Mouse (Mus musculus) lung, embryonic 15.5 days (tissue): ENCODE results near the gene Unc119b. TPM values are rescaled to one million over a fixed set of nuclear protein-coding genes. Genes with fewer than 3 reads are reported as not detected.
"Not testable (repeated sequence)": the region's sequence is repeated elsewhere in the genome, so short reads cannot be mapped to it uniquely, and the experiment has no call there.

Source experiments
- ATAC-seq: fragments of 200-750 bp; cut with Nextera tagmentation; 2 replicates; pipeline ENCODE4 v1.8.0; 2017; ENCODE audit warnings: moderate number of reproducible peaks, borderline replicate concordance; ENCODE audit not compliant: low FRiP score, low TSS enrichment; ENCODE audit errors: extremely low read depth
- H3K27ac ChIP-seq: fragments of 300-500 bp; sonication (generic); 2 replicates; pipeline ENCODE4 v1.5.1; 2015; ENCODE audit warnings: moderate library complexity, mild to moderate bottlenecking, inconsistent platforms
- H3K27me3 ChIP-seq: fragments of 300-500 bp; sonication (generic); 2 replicates; pipeline ENCODE4 v1.6.1; 2015; ENCODE audit warnings: inconsistent platforms
- H3K36me3 ChIP-seq: fragments of 300-500 bp; sonication (generic); 2 replicates; pipeline ENCODE4 v1.6.1; 2015; ENCODE audit warnings: inconsistent platforms
- H3K4me1 ChIP-seq: fragments of 300-500 bp; sonication (generic); 2 replicates; pipeline ENCODE4 v1.6.1; 2015; ENCODE audit warnings: inconsistent platforms
- H3K4me2 ChIP-seq: fragments of 300-500 bp; sonication (generic); 2 replicates; pipeline ENCODE4 v1.6.1; 2015; ENCODE audit warnings: inconsistent platforms, mild to moderate bottlenecking, moderate library complexity
- H3K4me3 ChIP-seq: fragments of 300-500 bp; sonication (generic); 2 replicates; pipeline ENCODE4 v1.5.1; 2015; ENCODE audit warnings: mild to moderate bottlenecking, inconsistent platforms
- H3K9ac ChIP-seq: fragments of 300-500 bp; sonication (generic); 2 replicates; pipeline ENCODE4 v1.6.1; 2015; ENCODE audit warnings: inconsistent platforms
- H3K9me3 ChIP-seq: fragments of 300-500 bp; sonication (generic); 2 replicates; pipeline ENCODE4 v1.6.1; 2016; ENCODE audit warnings: inconsistent platforms
- WGBS: fragments of 180-500 bp; shearing (Covaris S2); methylation state at CpG from one replicate; pipeline ENCODE4 v1.1.7; 2015; 5-methylcytosine and 5-hydroxymethylcytosine counted together
- polyA plus RNA-seq: library from polyadenylated mRNA; unstranded; fragments of >200 nt; fragmentation: Nextera tagmentation; extraction: Ambion mirVana; gene quantifications from 2 replicates; pipeline ENCODE4 v1.2.1, GENCODE M21; 2015

Unc119b gene
- polyA plus RNA-seq, 1 experiment from 2014 or later = 41.0 TPM

DNA sequence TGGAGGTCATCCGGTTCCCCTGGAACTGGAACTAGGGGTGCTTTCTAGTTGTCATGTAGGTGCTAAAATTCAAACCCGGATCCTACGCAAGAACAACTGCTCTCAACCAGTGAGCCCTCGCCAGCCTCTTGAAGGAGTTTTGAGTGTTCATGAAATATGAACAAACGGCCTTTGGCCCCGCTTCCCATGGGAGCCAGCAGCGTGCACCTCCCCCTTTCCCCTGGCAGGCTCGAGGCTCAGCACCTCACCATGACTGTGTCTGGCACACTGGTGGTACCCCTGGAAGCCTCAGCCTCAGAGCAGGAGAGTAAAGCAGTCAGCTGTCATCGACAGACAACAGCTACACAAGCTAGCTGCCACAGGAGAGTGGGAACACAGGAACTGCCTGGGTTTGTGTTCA, 34.8 kb downstream of the Unc119b start:
- Histone ChIP-seq H3K9ac (no peak overlapping the region), H3K9me3 (no peaks in the 10 kb centered on the region), H3K4me1 (no peaks in the 10 kb centered on the region), H3K27ac (no peak overlapping the region), H3K27me3 (no peaks in the 10 kb centered on the region), H3K4me3 (no peak overlapping the region), H3K4me2 (no peak overlapping the region), H3K36me3 (peaks cover 57% of the 10 kb centered on the region)
- 64% methylated on average over 9 of the region's 9 CpGs for WGBS
- no peak for ATAC-seq

DNA sequence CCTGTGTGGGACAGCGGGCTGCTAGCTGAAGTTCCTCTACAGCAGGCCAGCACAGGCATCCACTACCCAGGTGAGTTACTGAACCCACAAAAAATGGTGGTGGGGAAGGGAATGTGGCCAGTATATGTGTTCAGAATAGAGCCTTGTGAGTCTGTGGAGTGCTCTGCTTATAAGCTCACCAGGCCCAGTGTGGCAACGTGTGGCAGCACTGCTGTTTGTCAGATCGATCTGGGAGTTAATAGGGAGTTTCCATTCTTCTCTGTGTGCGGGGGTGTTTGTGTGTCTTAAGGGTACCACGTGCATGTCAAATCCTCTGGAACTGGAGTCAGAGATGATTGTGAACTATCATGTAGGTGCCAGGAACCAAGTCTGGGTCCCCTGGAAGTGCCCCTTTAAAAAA, 35.2 kb downstream of the Unc119b start:
- ATAC-seq = no peak
- H3K36me3 ChIP-seq = peaks cover 62% of the 10 kb centered on the region
- H3K9me3 ChIP-seq = no peaks in the 10 kb centered on the region
- no peaks in the 10 kb centered on the region for H3K27me3 ChIP-seq
- H3K4me3 ChIP-seq = no peak overlapping the region
- H3K9ac ChIP-seq = no peak overlapping the region
- no peak overlapping the region for H3K27ac ChIP-seq
- 77% methylated on average over 5 of the region's 5 CpGs for WGBS
- no peak overlapping the region for H3K4me2 ChIP-seq
- H3K4me1 ChIP-seq = no peaks in the 10 kb centered on the region

DNA sequence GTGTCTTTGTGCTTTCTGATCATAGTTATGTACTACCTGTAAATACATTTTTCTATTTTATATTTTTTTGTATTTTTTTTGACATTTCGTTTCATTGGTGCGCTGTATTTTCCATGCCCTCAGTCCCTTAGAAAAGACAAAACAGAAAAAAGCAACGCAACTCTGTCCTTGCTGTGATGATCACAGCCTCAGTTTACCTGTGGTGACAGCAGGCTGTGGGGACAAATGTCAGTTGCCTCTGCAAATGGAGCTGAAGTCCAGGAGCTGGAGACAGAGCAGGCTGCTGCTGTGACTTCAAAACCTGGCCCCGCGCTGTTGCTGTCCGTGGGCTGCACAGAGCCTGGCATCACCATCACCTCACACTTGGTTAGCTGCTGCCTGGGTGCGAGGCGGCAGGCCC, 36.6 kb downstream of the Unc119b start, which contains the start of gene Gm10401:
TSS of gene Gm10401 (minus strand) at position 101 of the 400 bp plus-strand sequence.
- no peak for ATAC-seq

DNA sequence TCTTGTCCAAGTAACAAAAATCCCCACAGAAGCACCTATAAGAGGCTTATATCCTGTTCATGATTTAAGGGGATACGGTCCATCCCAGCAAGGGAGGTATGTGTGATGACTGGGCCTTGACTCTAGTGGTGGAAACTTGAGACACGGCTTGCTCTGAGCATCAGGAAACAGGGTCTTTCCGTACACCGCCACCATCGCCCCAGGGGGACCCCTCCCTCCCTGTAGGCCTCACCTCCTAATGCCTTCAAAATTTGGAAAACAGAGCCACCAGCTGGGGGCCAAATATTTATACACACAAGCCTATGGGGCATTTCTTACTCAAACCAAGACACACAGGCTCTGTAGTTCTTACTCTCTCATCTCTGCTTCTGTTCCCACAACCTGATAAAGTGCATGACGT, 43.0 kb downstream of the Unc119b start:
- peaks cover 3% of the 10 kb centered on the region; the same call in 1 of the 2 replicates for H3K9me3 ChIP-seq
- WGBS = 90% methylated on average over 6 of the region's 6 CpGs
- peaks cover 79% of the 10 kb centered on the region for H3K36me3 ChIP-seq
- no peaks in the 10 kb centered on the region for H3K27me3 ChIP-seq
- H3K4me3 ChIP-seq = no peak overlapping the region
- H3K9ac ChIP-seq = no peak overlapping the region
- no peak overlapping the region for H3K4me2 ChIP-seq
- H3K27ac ChIP-seq = no peak overlapping the region
- H3K4me1 ChIP-seq = no peaks in the 10 kb centered on the region
- ATAC-seq = no peak

More for the DNA sequence above, 36.6 kb downstream of the Unc119b start, which contains the start of gene Gm10401:
- Histone ChIP-seq H3K27ac (no peak within 1 kb of the TSS), H3K9me3 (no peaks in the 10 kb centered on the region), H3K4me3 (no peak within 1 kb of the TSS), H3K27me3 (no peaks in the 10 kb centered on the region), H3K4me2 (no peak within 1 kb of the TSS), H3K9ac (no peak within 1 kb of the TSS), H3K4me1 (no peaks in the 10 kb centered on the region), H3K36me3 (peaks cover 69% of the 10 kb centered on the region)
- 93% methylated on average over 8 of the region's 8 CpGs for WGBS

DNA sequence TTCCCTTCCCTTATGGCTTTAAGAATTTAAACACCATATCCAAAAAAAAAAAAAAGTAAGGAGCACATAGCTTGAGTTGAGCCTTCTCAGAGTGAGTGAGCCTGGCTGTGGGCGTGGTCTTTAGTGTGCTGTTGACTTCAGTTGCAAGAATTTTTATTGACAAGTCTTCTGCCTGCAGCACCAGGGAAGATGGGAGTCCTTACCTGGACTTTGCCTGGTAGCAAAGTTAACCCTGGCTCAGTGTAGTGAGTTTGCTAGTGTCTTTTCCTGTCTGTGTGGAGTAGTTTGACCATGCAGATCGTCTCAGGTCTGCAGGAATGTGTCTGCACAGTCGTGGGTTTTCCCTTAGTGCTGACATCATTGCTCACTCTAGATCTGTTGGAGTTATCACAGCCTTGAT, 43.8 kb downstream of the Unc119b start:
- 67% methylated on average over 3 of the region's 3 CpGs for WGBS
- no peaks in the 10 kb centered on the region for H3K27me3 ChIP-seq
- H3K9ac ChIP-seq = no peak overlapping the region
- ATAC-seq = no peak
- H3K27ac ChIP-seq = no peak overlapping the region
- H3K9me3 ChIP-seq = peaks cover 3% of the 10 kb centered on the region; the same call in 1 of the 2 replicates
- no peak overlapping the region for H3K4me2 ChIP-seq
- no peak overlapping the region for H3K4me3 ChIP-seq
- H3K4me1 ChIP-seq = no peaks in the 10 kb centered on the region
- H3K36me3 ChIP-seq = peaks cover 79% of the 10 kb centered on the region

DNA sequence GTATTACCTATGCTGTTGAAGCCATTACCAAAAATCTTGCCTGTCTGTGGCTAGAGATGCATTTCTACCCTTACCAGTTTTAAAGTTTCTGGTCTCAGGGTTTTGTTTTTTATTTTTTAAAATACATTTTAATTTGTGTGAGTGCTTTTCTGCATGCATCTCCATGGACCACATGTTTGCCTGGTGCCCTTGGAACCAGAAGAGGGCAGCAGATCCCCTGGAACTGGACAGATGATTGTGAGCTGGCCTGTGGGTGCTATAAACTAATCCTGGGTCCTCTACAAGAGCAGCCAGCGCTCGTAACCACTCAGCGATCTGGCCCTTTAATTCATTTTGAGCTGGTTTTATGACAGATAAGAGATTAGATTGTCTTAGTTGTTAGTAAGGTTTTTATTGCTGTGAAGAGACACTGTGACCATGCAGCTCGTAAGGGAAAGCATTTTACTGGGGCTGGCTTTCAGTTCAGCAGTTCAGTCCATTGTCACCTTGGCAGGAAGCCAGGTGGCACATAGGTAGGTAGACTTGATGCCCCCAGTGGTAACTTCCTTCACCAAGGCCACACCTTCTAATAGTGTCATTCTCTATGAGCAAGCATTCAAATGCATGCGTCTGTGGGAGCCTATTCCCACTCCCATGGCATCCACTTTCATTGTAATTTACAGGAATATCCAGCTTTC, 45.0 kb downstream of the Unc119b start:
- H3K27ac ChIP-seq = no peak overlapping the region
- no peak overlapping the region for H3K4me2 ChIP-seq
- no peaks in the 10 kb centered on the region for H3K27me3 ChIP-seq
- no peak overlapping the region for H3K9ac ChIP-seq
- H3K36me3 ChIP-seq = peaks cover 76% of the 10 kb centered on the region
- no peak overlapping the region for H3K4me3 ChIP-seq
- peaks cover 3% of the 10 kb centered on the region; the same call in 1 of the 2 replicates for H3K9me3 ChIP-seq
- 95% methylated on average over 5 of the region's 5 CpGs for WGBS
- no peak for ATAC-seq
- no peaks in the 10 kb centered on the region for H3K4me1 ChIP-seq

DNA sequence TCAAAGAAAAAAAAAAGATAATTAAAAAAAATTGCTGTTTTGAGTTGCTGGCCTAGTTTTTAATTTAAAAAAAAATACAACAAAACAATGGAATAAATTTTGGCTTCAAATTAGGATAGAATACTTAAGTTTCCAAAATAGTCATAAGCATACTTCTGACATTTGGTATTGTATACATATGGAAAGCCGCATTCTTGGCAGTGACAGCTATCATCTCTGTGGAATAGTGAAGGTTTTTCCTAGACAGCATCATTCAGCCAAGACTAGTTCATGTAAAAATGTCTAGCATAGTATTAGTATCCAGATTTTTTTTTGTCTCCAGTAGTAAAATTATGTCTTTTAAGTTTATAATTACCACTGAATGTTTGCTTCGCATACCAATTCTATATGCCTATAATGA, 49.1 kb downstream of the Unc119b start:
- WGBS = 95% methylated on average over 2 of the region's 2 CpGs
- Histone ChIP-seq H3K9ac (no peak overlapping the region), H3K36me3 (peaks cover 73% of the 10 kb centered on the region)

DNA sequence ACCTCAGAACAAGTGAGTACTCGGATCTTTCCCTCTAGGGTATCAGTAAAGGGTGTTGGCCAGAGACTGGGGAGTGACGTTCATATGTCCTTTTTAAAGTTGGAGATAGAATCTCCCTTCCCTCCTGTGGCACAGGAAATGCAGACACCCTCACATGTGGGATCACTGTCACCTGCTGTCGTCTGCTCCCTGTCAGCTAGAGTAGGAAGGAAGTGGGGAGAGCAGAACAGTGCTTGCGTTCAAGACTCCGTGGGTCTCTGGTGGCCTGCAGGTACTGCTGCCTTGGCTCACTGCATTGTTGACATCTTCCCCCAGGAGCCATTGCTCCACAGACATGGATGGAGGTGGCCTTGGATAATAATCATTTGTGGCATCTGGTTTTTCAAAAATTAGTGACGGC, 51.3 kb downstream of the Unc119b start:
- Histone ChIP-seq H3K4me2 (no peak overlapping the region), H3K27ac (no peak overlapping the region), H3K4me3 (no peak overlapping the region), H3K9ac (no peak overlapping the region), H3K36me3 (peaks cover 54% of the 10 kb centered on the region), H3K4me1 (no peaks in the 10 kb centered on the region), H3K9me3 (no peaks in the 10 kb centered on the region), H3K27me3 (no peaks in the 10 kb centered on the region)
- no peak for ATAC-seq
- WGBS = 81% methylated on average over 6 of the region's 6 CpGs

More for the DNA sequence above, 49.1 kb downstream of the Unc119b start:
- H3K27me3 ChIP-seq = no peaks in the 10 kb centered on the region
- H3K4me3 ChIP-seq = no peak overlapping the region
- ATAC-seq = no peak
- no peak overlapping the region for H3K4me2 ChIP-seq
- no peak overlapping the region for H3K27ac ChIP-seq
- no peaks in the 10 kb centered on the region for H3K4me1 ChIP-seq
- H3K9me3 ChIP-seq = peaks cover 3% of the 10 kb centered on the region; the same call in 1 of the 2 replicates

DNA sequence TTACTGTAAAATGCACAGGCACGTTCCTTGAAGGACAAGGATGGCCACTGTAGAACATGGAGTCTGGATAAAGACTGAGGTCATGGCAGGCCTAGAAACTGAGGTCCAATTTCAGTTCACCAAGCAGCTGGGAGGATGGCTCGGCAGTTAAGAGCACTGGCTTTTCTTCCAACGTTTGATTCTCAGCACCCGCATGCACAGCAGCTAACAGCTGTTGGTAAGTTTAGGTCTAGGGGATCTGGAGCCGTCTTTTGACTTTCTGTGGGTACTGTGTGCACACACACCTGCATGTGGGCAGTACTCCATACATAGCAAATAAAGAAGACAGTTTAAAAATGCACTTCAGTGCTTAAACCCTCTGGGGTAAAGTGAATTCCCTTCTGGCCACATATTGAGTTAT, 53.1 kb downstream of the Unc119b start:
- 81% methylated on average over 5 of the region's 5 CpGs for WGBS
- ATAC-seq = no peak
- Histone ChIP-seq H3K27me3 (no peaks in the 10 kb centered on the region), H3K9me3 (no peaks in the 10 kb centered on the region), H3K4me1 (no peaks in the 10 kb centered on the region), H3K9ac (no peak overlapping the region), H3K27ac (no peak overlapping the region), H3K4me3 (no peak overlapping the region), H3K4me2 (no peak overlapping the region), H3K36me3 (peaks cover 44% of the 10 kb centered on the region)

DNA sequence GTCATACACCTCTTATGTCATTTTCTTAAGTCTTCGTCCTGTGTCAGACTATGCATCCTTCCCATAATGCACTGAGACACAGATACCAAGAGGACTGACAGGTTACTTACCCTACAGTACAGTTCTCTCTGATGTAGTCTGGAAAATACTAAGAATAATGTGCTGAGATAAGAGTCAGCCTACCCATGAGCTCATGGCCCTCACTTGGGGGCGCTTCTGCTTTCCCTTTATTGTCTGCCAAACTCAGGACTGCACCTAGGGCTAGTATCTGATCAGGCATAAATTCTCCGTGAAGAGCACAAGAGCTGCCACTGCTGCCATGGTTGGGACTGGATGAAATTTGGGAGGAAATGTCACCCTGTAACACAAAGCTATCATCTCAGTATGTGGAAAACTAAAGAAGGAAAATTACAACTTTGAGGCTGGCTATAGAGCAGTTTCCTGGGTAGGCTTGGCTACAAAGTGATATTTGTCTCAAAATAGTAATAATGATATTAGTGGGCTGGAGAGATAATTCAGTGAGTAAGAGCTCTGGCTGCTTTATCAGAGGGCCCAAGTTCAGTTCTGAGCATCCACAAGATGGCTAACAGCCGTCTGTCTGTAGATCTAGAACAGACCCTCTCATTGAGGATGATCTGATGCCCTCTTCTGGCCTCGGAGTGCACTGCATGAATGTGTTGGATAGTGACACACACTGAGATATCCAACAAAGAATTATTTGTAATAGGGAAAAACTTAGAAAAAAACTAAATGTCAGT, 58.5 kb downstream of the Unc119b start:
- Histone ChIP-seq H3K9me3 (no peaks in the 10 kb centered on the region), H3K4me3 (no peak overlapping the region), H3K36me3 (peaks cover 16% of the 10 kb centered on the region; the same call in 1 of the 2 replicates), H3K9ac (no peak overlapping the region), H3K27ac (no peak overlapping the region), H3K27me3 (no peaks in the 10 kb centered on the region), H3K4me1 (peaks cover 12% of the 10 kb centered on the region; the same call in 1 of the 2 replicates), H3K4me2 (no peak overlapping the region)
- no peak for ATAC-seq
- WGBS = 58% methylated on average over 5 of the region's 5 CpGs

DNA sequence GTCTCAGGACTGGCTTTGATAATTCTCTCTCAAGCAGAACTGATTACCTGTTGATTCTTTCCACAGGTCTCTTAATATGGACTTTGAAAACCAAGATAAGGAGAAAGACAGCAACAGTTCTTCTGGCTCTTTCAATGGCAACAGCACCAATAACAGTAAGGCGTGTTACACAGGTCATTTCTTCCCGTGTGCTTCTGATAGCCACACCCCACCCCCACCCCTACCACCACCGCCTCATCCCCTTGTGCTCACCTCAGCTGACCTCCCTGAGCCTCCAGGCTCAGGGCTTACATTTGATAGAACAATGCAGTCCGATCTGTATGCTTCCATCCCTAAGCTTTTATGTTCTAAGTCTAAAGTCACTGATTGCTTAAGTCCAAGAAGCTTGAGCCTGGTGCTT, 60.0 kb downstream of the Unc119b start:
- 69% methylated on average over 4 of the region's 4 CpGs for WGBS
- H3K4me2 ChIP-seq = no peak overlapping the region
- no peak overlapping the region for H3K4me3 ChIP-seq
- H3K9ac ChIP-seq = no peak overlapping the region
- H3K9me3 ChIP-seq = no peaks in the 10 kb centered on the region
- no peaks in the 10 kb centered on the region for H3K27me3 ChIP-seq
- H3K4me1 ChIP-seq = peaks cover 14% of the 10 kb centered on the region; the same call in 1 of the 2 replicates
- no peak overlapping the region for H3K27ac ChIP-seq
- ATAC-seq = no peak
- H3K36me3 ChIP-seq = peaks cover 15% of the 10 kb centered on the region; the same call in 1 of the 2 replicates

DNA sequence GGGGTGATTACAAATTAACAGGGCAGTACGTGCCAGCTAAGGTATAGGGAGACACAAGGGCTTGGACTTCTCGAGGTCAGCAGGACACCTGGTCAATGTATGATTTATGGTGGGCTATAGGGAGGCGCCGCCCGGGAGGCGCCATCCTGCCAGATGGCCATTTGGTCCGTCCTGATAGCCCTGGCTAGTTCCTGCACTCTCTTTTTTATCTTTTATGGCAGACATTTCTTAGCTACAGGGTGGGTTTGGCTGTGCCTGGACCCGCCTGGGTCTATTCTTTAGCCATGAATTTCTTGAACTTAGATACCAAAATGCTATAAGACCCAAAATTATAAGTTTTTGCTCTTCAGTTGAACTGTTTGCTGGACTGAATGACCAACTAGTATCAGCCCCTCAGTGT, 61.5 kb downstream of the Unc119b start:
- not testable (repeated sequence) for H3K27me3 ChIP-seq, H3K4me2 ChIP-seq, H3K4me3 ChIP-seq, H3K27ac ChIP-seq, H3K9me3 ChIP-seq, ATAC-seq, H3K9ac ChIP-seq
- WGBS = 69% methylated on average over 8 of the region's 8 CpGs
- peaks cover 14% of the 10 kb centered on the region; the same call in 1 of the 2 replicates for H3K4me1 ChIP-seq
- peaks cover 15% of the 10 kb centered on the region; the same call in 1 of the 2 replicates for H3K36me3 ChIP-seq
